Mouse (Mus musculus): Measurements from ENCODE around the gene Nup210.

The Nup210 gene

GRCm38 (mm10) chr6:91014198-91014958, 102.3 kb downstream of the Nup210 start:
- no peak for DNase-seq

- DNase-seq, result no peak
Measured at GRCm38 (mm10) chr6:91012458-91012857, 104.2 kb downstream of the Nup210 start.

GRCm38 (mm10) chr6:91011568-91011967, 105.1 kb downstream of the Nup210 start:
- DNase-seq, result no peak

- DNase-seq, result peak; percentile 63
Measured at GRCm38 (mm10) chr6:91008284-91008830, 108.3 kb downstream of the Nup210 start.

GRCm38 (mm10) chr6:91007207-91007606, 109.4 kb downstream of the Nup210 start:
- DNase-seq, result peak; percentile 60

- DNase-seq, result no peak
Measured at GRCm38 (mm10) chr6:91004157-91004556, 112.5 kb downstream of the Nup210 start.

- peak; percentile 69 for DNase-seq
Measured at GRCm38 (mm10) chr6:91003310-91003995, 113.2 kb downstream of the Nup210 start.

- no peak for DNase-seq
Measured at GRCm38 (mm10) chr6:91001566-91001965, 115.1 kb downstream of the Nup210 start.

- DNase-seq, result peak; percentile 78
Measured at GRCm38 (mm10) chr6:91000819-91001525, 115.7 kb downstream of the Nup210 start.

GRCm38 (mm10) chr6:90999176-90999575, 117.5 kb downstream of the Nup210 start:
- no peak for DNase-seq

GRCm38 (mm10) chr6:90997025-90997424, 119.6 kb downstream of the Nup210 start:
- DNase-seq, result no peak

- no peak for DNase-seq
Measured at GRCm38 (mm10) chr6:90996181-90996580, 120.4 kb downstream of the Nup210 start.

GRCm38 (mm10) chr6:90988648-90989317, 127.8 kb downstream of the Nup210 start, which contains the start of gene Iqsec1:
TSS of gene Iqsec1 (minus strand) at chr6:90988685.
- peak; percentile 100 for DNase-seq

GRCm38 (mm10) chr6:90988299-90988625, 128.4 kb downstream of the Nup210 start:
- no peak for DNase-seq

- peak; percentile 26 for DNase-seq
Measured at GRCm38 (mm10) chr6:90987561-90988298, 128.9 kb downstream of the Nup210 start.

- DNase-seq, result no peak
Measured at GRCm38 (mm10) chr6:90984101-90984500, 132.5 kb downstream of the Nup210 start.

GRCm38 (mm10) chr6:90974279-90974678, 142.3 kb downstream of the Nup210 start:
- no peak for DNase-seq

GRCm38 (mm10) chr6:90969341-90969871, 147.2 kb downstream of the Nup210 start:
- no peak for DNase-seq

All from liver (tissue).